In the genomic region with DNA sequence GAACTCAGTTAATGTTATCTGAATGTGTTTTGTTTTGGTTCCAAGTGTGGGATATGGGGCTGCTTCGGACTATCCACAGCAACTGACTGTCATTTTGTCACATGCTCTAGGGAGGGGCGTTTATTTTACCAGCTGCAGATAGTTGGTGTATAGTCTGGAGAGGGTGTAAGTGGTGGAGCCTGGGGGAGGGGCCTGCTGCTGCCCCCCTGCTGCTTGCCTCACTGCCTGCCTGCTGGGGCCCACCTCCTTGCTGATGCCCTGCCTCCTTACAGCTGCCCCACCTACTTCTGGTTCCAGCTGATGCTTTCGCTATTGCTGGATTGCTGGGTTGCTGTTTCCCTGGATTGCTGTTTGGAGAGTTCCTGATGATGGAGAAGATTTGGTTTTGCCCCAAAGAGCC, we compare ENCODE assay signal across 18 mouse cellular contexts. TPM values are rescaled to one million over a fixed set of nuclear protein-coding genes. Genes with fewer than 3 reads are reported as not detected.
DNase-seq lines count a peak whose midpoint lies in the region; ATAC-seq and TF ChIP-seq lines count a peak whose summit lies in the region.
"Had no signal": no experiment of that assay in that cellular context is flagged by ENCODE, and none has a peak within 500 bp of the region (broad histone marks: within the 10 kb centered on the region; RNA-seq: fewer than 3 reads in every experiment).

No protein-coding gene starts in this region.

- intact Hi-C loops in heart, postnatal 25 days (cut with DNase I) = no loop called here

- ATAC-seq in heart, embryonic 15.5 days (replicated peaks; ENCODE audit: insufficient number of reproducible peaks, insufficient read depth, low FRiP score, low read depth) = 0 out of 2 replicates have a peak, but pooled peaks have one; percentile 31
- 0 out of 2 replicates have a peak, but pooled peaks have one; percentile 17 for ATAC-seq in limb, embryonic 11.5 days (ENCODE audit: insufficient number of reproducible peaks, low FRiP score, low TSS enrichment, low read depth)
- ATAC-seq in hindbrain, postnatal 0 days = no peak
- ATAC-seq: forebrain, embryonic 15.5 days; midbrain, embryonic 16.5 days had no signal

- 23% methylated on average over 3 of the region's 3 CpGs for WGBS in heart, embryonic 15.5 days
- WGBS in limb, embryonic 11.5 days = 30% methylated on average over 3 of the region's 3 CpGs
- 32% methylated on average over 3 of the region's 3 CpGs for WGBS in limb, embryonic 10.5 days
- WGBS in hindbrain, postnatal 0 days = 46% methylated on average over 3 of the region's 3 CpGs

- no peaks in the 10 kb centered on the region; the same call in 1 of the 2 replicates for H3K4me1 ChIP-seq in heart, embryonic 15.5 days (replicated peaks)
- peaks cover 3% of the 10 kb centered on the region; the same call in 1 of the 2 replicates for H3K4me1 ChIP-seq in limb, embryonic 11.5 days (ENCODE audit: control insufficient read depth, insufficient read depth, low read length)
- peaks cover 6% of the 10 kb centered on the region for H3K4me1 ChIP-seq in limb, embryonic 10.5 days
- H3K4me1 ChIP-seq in ES-E14 (ENCODE audit: control insufficient read depth in 2 of 2, insufficient read depth in 2 of 2, low read length in 2 of 2, poor library complexity in 1 of 2) = no peaks in the 10 kb centered on the region; a peak in 1 of 4 replicates
- no peaks in the 10 kb centered on the region for H3K4me1 ChIP-seq in hindbrain, postnatal 0 days (ENCODE audit: insufficient read depth, low read length)
- H3K4me1 ChIP-seq: forebrain, embryonic 15.5 days; hindbrain, embryonic 12.5 days had no signal

- no peak for TF ChIP-seq CTCF in hindbrain, postnatal 0 days (IDR thresholded peaks at IDR 0.05; ENCODE audit: low read depth)

- H3K4me2 ChIP-seq in heart, embryonic 15.5 days = no peak overlapping the region
- H3K4me2 ChIP-seq in limb, embryonic 11.5 days (ENCODE audit: low read depth, severe bottlenecking) = no peak overlapping the region
- no peak overlapping the region for H3K4me2 ChIP-seq in hindbrain, postnatal 0 days (ENCODE audit: low read depth, low read length)
- H3K4me2 ChIP-seq: forebrain, embryonic 15.5 days; hindbrain, embryonic 12.5 days had no signal

- in situ Hi-C loops in ES-E14 (cut with MboI; ENCODE audit: low sequenced_read_pairs in 2 of 2, unreplicated experiment in 2 of 2) = no loop called here

- H3K36me3 ChIP-seq in heart, embryonic 15.5 days = no peaks in the 10 kb centered on the region
- no peaks in the 10 kb centered on the region for H3K36me3 ChIP-seq in limb, embryonic 11.5 days (ENCODE audit: control insufficient read depth, insufficient read depth, low read length)
- no peaks in the 10 kb centered on the region for H3K36me3 ChIP-seq in limb, embryonic 10.5 days
- no peaks in the 10 kb centered on the region for H3K36me3 ChIP-seq in ES-E14 (ENCODE audit: control insufficient read depth, insufficient read depth, low read length, poor library complexity, severe bottlenecking)
- H3K36me3 ChIP-seq in hindbrain, postnatal 0 days (ENCODE audit: insufficient read depth, low read length) = no peaks in the 10 kb centered on the region
- H3K36me3 ChIP-seq: forebrain, embryonic 15.5 days; hindbrain, embryonic 12.5 days had no signal

- no peak overlapping the region for H3K9ac ChIP-seq in heart, embryonic 15.5 days
- no peak overlapping the region for H3K9ac ChIP-seq in limb, embryonic 11.5 days (ENCODE audit: low read length)
- no peak overlapping the region for H3K9ac ChIP-seq in ES-E14 (ENCODE audit: insufficient read depth, low read depth, low read length, poor library complexity, severe bottlenecking)
- no peak overlapping the region for H3K9ac ChIP-seq in hindbrain, postnatal 0 days (replicated peaks; ENCODE audit: low read length)
- H3K9ac ChIP-seq: forebrain, embryonic 15.5 days; hindbrain, embryonic 12.5 days had no signal

- DNase-seq in heart, postnatal 25 days (ENCODE audit: low spot score) = no peak
- no peak for DNase-seq in limb, embryonic 11.5 days (ENCODE audit: low spot score)
- no peak for DNase-seq in limb, embryonic 10.5 days (ENCODE audit: low spot score)
- DNase-seq in ES-CJ7 (ENCODE audit: low read depth, low spot score) (peak; percentile 47), ES-E14 (ENCODE audit: low read depth, low spot score) (peak; percentile 22)
- no peak for DNase-seq in hindbrain, postnatal 0 days (ENCODE audit: low spot score)
- DNase-seq: adrenal gland, adult 8-10 months; cerebellum, postnatal 10 days; embryo, embryonic 11 days; lung, adult 18-20 months; thymus, postnatal 4 days had no signal

- H3K4me3 ChIP-seq in heart, embryonic 15.5 days = no peak overlapping the region
- H3K4me3 ChIP-seq in limb, embryonic 11.5 days (ENCODE audit: low read depth, low read length) = no peak overlapping the region
- H3K4me3 ChIP-seq in limb, embryonic 10.5 days = no peak overlapping the region
- H3K4me3 ChIP-seq in ES-E14 (ENCODE audit: insufficient read depth in 1 of 2, low read depth in 1 of 2, low read length in 2 of 2, poor library complexity in 1 of 2, severe bottlenecking in 1 of 2) = no peak overlapping the region
- H3K4me3 ChIP-seq in hindbrain, postnatal 0 days (ENCODE audit: low read length) = no peak overlapping the region
- H3K4me3 ChIP-seq: forebrain, embryonic 15.5 days; hindbrain, embryonic 12.5 days had no signal

- H3K27ac ChIP-seq in heart, embryonic 15.5 days = no peak overlapping the region
- no peak overlapping the region for H3K27ac ChIP-seq in limb, embryonic 11.5 days (replicated peaks; ENCODE audit: low read depth, low read length)
- H3K27ac ChIP-seq in limb, embryonic 10.5 days = no peak overlapping the region
- H3K27ac ChIP-seq in ES-E14 (ENCODE audit: insufficient read depth, low read depth, low read length, poor library complexity, severe bottlenecking) = no peak overlapping the region
- H3K27ac ChIP-seq in hindbrain, postnatal 0 days = no peak overlapping the region
- H3K27ac ChIP-seq: forebrain, embryonic 15.5 days; hindbrain, embryonic 12.5 days had no signal

- no peaks in the 10 kb centered on the region for H3K27me3 ChIP-seq in heart, embryonic 15.5 days
- no peaks in the 10 kb centered on the region for H3K27me3 ChIP-seq in limb, embryonic 11.5 days (ENCODE audit: control insufficient read depth, insufficient read depth, low read length)
- no peaks in the 10 kb centered on the region for H3K27me3 ChIP-seq in limb, embryonic 10.5 days (ENCODE audit: low read depth, poor library complexity, severe bottlenecking)
- H3K27me3 ChIP-seq in hindbrain, postnatal 0 days (ENCODE audit: insufficient read depth, low read length) = no peaks in the 10 kb centered on the region
- H3K27me3 ChIP-seq: forebrain, embryonic 15.5 days; hindbrain, embryonic 12.5 days had no signal

- no peaks in the 10 kb centered on the region for H3K9me3 ChIP-seq in heart, embryonic 15.5 days (replicated peaks)
- no peaks in the 10 kb centered on the region for H3K9me3 ChIP-seq in limb, embryonic 11.5 days (ENCODE audit: control insufficient read depth, low read length)
- no peaks in the 10 kb centered on the region for H3K9me3 ChIP-seq in limb, embryonic 10.5 days (replicated peaks)
- no peaks in the 10 kb centered on the region for H3K9me3 ChIP-seq in ES-E14 (ENCODE audit: control insufficient read depth, insufficient read depth, low read depth, low read length)
- H3K9me3 ChIP-seq in hindbrain, postnatal 0 days (ENCODE audit: low read length) = no peaks in the 10 kb centered on the region
- H3K9me3 ChIP-seq: forebrain, embryonic 15.5 days; hindbrain, embryonic 12.5 days had no signal

TF ChIP-seq in ES-E14, 5 proteins besides CTCF, POLR2A, EP300 and RAD21:
- TF ChIP-seq MAFK (IDR thresholded peaks at IDR 0.05; ENCODE audit: insufficient read depth, low read depth, low read length) (no peak), ZC3H11A (IDR thresholded peaks at IDR 0.05; ENCODE audit: borderline replicate concordance, low read depth, low read length) (no peak), ZNF384 (IDR thresholded peaks at IDR 0.05; ENCODE audit: low read depth, low read length) (no peak), CHD2 (IDR thresholded peaks at IDR 0.05; ENCODE audit: low read depth, low read length) (no peak), HCFC1 (IDR thresholded peaks at IDR 0.05; ENCODE audit: borderline replicate concordance, insufficient read depth, low read length) (no peak)

RNA-seq across cellular contexts. Expression of gene Sgpp2, which starts 31.0 kb away (rescaled TPM):
- polyA plus RNA-seq in heart, embryonic 15.5 days (2015; fragmentation: Nextera tagmentation; extraction: Ambion mirVana) = 0.20 and 0.25 TPM in 2 replicates
- total RNA-seq in heart, postnatal 25 days (2021) = not detected
- polyA plus RNA-seq in limb, embryonic 11.5 days (2014; fragmentation: Nextera tagmentation; extraction: Ambion mirVana) = 0.65 and 1.4 TPM in 2 replicates
- 0.59 and 0.78 TPM in 2 replicates for polyA plus RNA-seq in limb, embryonic 10.5 days (2016; fragmentation: Nextera tagmentation; extraction: Ambion mirVana)
- 0.22 and 0.63 TPM in 2 replicates for total RNA-seq in ES-E14 (2012; rRNA removed)
- total RNA-seq in hindbrain, postnatal 0 days (2014; rRNA removed) = 5.0 TPM in 2 replicates
- polyA plus RNA-seq in hindbrain, postnatal 0 days (2015; fragmentation: Nextera tagmentation; extraction: Ambion mirVana) = 2.8 and 3.3 TPM in 2 replicates
- total RNA-seq: gastrocnemius, adult 18-20 months; granulocyte monocyte progenitor cell, adult 5-6 weeks; megakaryocyte-erythroid progenitor cell, adult 5-6 weeks had no signal

Comparison
In these comparisons a context has a peak if more than half of its experiments do, and no peak if none do; other contexts are left out.
1. DNase-seq: peak in ES-CJ7 (single experiment) and ES-E14 (single experiment); none in heart, postnatal 25 days (single experiment), limb, embryonic 11.5 days (single experiment), limb, embryonic 10.5 days (single experiment) and hindbrain, postnatal 0 days (single experiment).